Mouse (Mus musculus): ENCODE data around the gene Gzmf.
"Not testable (repeated sequence)": the region's sequence is repeated elsewhere in the genome, so short reads cannot be mapped to it uniquely, and the experiment has no call there.

Gzmf gene

DNA sequence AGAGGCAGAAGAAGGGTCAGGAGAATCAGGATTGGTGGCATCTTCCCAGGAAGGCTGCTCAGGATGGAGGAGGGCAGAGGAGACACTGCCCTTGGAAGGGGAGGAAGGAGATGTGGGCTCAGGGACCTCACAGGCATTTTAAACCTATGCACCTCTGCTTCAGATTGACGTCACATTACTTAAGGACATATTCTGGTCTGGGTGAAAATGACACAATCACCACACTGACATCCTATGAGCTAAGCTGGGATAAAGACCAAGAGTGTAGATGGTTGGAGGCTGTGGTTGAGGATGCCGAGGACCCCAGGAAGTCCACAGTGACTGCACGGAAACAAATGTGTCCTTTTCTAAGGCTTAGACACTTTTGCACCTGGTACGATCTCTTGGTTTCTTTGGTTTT lies at the start of gene Gzmf:
Gene Gzmf, minus strand, starts transcription at position 101 of the 400 bp plus-strand sequence.
- no peak for DNase-seq

DNA sequence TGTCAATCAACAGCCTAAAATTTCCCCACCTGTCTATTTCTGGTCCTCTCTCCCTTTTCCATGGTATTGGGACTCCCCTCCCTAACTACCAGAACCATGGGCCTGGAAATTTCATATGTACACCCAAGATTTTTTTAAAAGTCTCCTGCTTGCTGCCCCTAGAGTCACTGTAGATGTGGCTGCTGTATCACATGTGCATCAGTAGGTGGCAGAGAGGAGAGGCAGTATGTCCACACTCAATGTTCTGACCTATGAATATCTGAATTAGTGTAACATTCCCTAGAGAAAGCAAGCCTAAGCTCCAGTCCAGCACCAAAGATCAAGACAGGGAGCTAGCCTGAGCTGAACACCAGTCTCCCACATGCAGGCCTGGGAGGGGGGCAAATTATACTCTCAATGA lies 29.2 kb upstream of the Gzmf start:
- no peak for DNase-seq

DNA sequence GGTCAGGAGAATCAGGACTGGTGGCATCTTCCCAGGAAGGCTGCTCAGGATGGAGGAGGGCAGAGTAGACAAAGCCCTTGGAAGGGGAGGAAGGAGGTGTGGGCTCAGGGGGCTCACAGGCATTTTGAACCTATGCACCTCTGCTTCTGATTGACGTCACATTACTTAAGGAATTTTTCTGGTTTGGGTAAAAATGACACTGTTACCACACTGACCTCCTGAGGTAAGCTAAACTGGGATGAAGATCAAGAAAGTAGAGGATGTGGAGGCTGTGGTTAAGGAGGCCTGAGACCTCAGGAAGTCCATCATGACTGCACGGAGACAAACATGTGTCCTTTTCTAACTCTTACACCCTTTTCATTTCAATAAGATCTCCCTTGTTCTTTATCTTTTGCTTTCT lies 23.3 kb upstream of the Gzmf start, which contains the start of gene Gzmc:
Gene Gzmc, minus strand, starts transcription at position 101 of the 400 bp plus-strand sequence.
- no peak for DNase-seq

DNA sequence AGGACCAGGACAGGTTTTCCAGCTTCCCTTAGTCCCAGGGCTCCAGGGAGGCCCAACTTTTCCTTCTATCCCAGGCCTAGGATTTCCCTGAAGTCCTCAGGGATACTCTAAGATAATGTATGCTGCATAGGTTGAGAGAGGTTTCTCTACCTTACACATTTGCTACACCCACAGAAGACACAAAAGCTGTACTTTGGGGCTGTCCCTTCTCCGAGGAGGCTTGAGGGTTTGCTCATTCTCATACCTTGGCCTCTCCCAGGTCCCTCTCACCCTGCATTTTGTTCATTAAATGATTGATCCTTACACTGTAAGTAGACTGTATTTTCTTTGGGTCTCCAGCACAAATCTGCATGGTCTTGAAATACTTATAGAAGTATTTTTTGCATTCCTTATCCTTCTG lies 5.6 kb downstream of the Gzmf start:
- DNase-seq = no peak

DNA sequence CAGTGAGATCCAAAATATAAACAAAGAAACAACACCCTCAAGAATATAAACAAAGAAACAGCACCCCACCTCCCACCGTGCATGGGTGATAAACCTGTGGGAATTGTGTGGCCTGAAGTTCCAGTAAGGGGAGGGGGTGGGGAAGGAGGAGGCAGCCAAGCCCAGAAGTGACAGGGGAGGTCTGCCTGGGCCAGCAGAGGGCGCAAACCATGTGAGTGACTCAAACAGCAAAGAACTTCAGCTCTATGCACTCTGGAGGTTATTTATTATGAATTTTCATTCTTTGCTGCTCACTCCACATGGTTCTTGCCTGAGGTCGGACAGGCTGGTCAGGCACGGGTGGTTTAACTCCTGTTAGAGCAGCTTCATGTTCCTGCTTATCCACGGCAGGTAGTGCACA lies 6.2 kb downstream of the Gzmf start:
- peak in 1 of 2 experiments; percentile 50 for DNase-seq

DNA sequence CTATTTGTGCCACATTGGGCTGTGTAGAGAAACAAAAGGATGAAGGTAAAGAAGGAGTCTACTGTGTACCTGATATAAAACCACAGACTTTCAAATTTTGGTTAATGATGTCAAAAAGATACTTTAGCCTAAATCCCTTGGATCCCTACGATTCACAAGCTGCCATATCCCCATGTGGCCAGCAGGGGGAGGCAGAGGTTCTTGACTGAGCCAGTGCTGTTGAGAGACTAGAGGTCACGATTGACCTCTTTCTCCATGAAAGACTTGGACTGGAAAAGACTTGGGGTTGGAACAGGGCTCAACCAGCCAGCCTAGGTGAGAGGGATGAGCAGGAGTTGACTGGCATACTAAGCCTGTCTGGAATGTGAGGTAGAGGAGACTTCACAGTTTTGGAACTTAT lies 7.2 kb downstream of the Gzmf start:
- DNase-seq = peak; percentile 70 to 77

DNA sequence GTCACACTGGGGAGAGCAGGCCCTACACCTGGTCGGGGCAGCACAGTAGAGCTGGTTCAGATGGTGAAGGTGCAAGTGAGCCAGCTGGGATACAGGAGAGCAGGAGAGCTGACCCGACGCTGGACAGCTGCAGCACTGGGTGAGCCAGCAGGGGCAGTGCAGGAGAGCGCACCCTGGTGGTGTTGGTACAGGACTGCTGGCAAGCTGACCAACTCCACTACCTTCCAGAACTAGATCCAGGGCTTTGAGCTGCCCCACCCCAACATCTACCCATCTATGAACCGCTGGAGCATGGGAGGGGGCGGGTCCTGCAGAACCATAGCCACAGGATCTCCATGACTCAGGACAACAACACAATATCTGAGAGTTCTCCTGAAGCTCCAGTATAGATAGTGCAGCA lies 24.3 kb downstream of the Gzmf start:
- DNase-seq = no peak

DNA sequence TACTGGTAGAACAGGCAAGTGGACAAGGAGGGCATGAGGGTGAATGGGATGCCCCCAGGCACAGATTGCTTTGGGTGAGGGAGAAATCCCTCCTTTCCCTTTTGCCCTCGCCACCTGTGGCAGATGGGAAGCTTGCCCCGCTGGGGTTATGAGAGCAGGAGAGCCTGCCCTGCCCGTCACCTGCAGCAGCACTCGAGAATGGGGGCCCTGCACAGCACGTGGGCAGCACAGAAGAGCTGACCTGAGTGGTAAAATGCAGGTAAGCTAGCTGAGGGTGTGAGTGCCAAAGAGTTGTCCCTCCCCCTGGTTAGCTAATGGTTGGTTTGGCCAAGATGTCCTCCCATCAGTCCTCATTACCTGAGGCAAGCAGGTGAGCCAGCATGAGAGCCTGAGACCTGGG lies 24.7 kb downstream of the Gzmf start:
- no peak for DNase-seq

DNA sequence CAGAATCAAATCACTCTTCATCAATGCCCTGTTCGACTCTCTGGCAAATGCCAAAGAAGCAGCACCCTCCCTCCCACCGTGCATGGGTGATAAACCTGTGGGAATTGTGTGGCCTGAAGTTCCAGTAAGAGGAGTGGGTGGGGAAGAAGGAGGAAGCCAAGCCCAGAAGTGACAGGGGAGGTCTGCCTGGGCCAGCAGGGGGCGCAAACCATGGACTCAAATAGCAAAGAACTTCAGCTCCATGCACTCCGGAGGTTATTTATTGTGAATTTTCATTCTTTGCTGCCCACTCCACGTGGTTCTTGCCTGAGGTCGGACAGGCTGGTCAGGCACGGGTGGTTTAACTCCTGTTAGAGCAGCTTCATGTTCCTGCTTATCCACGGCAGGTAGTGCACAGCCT lies 33.6 kb downstream of the Gzmf start:
- DNase-seq = peak; percentile 39 to 62

DNA sequence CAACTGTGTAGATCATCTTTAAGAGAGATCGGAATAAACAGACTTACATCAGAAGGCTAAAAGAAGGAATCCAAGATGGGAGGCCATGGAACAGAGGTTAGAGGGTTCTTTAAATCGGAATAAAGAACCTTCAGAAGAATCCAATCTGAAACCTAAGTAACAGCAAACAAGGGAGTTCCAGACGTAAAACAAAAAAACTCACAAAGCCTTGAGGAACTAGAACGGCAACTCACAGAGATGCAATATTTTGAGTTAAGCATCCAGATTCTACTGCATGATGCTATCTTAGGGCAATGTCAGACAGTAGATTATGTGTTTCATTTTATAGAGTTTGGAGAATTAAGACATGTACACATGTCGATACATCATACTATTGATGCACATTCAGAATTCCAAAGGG lies 36.7 kb downstream of the Gzmf start, which contains the start of gene Gzmn:
Gene Gzmn, minus strand, starts transcription at position 101 of the 400 bp plus-strand sequence.
- DNase-seq = no peak

DNA sequence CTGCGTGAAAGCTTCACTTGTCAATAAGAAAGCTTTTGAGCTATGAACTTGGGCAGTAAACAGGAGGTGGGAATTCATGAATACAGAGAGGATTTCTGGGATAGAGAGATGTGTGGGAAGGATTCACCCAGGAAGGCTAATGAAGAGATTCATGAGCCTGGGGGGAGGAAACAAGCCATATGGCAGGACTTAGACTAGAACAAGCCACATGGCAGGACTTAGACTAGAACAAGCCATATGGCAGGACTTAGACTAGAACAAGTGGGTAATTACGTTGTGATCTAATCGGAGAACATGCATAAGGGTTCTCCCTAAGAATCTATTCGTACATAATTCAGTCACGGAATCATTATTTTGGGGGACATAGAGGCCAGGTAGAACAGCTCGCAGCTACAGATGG lies 37.8 kb downstream of the Gzmf start:
- DNase-seq = no peak

DNA sequence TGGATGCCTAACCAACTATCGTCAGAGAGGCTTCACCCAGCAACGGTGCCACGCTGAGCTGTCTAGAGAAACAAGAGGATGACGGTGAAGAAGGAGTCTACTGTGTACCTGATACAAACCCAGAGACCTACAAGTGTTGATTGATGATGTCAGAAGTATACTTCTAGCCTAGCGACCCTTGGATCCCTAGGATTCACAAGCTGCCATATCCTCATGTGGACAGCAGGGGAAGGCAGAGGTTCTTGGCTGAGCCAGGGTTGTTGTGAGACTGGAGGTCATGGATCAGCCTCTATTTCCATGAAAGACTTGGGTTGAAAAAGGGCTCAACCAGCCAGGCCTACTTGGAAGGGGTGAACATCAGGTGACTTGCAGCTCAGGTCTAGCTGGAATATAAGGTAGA lies 38.5 kb downstream of the Gzmf start:
- no peak for DNase-seq

DNA sequence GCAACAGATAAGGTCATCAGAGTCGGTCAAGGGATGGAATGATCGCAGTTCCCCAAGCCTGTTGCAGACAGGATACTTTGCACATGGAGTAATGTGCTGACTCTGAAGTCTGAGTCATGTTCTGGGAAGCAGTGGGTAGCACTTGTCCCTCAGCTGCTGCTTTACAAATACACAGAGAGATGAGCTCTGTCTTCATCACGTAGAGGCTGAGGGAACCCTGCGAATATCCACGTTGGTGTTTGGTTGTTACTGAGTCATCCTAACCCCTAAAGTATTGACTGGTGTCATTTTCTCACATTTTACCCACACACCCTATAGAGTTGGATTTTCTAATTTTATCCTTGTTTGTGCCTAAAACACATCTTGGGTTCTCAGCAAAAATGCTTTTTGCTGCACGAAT lies 43.2 kb downstream of the Gzmf start:
- no peak for DNase-seq

DNA sequence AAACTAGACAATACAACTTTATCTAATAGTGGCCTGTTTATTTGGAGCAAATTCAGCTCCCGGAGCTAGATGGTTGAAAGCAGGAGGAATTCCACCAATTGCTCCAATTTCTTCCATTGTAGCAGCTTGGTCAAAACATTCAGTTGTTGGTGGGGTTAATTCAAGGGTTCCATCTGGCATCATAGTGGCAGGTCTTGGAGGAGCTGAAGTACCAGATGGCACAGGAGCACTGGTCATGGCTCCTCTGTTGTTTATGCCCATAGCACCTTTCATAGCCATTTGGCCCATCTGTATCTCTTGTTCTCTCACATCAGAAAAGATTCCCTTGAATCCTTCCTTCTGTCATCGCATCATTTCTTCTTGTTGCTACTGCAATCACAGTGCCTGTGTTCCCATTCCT lies 49.1 kb downstream of the Gzmf start:
- no peak for DNase-seq

DNA sequence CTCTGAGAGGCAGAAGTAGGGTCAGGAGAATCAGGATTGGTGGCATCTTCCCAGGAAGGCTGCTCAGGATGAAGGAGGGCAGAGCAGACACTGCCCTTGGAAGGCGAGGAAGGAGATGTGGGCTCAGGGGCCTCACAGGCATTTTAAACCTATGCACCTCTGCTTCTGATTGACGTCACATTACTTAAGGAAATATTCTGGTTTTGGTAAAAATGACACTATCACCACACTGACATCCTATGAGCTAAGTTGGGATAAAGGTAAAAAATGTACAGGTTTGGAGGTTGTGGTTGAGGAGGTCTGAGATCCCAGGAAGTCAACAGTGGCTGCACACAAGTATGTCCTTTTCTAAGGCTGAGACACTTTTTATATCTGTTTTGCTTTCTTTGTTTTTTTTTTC lies 51.7 kb downstream of the Gzmf start, which contains the start of gene Gzmg:
Gene Gzmg, minus strand, starts transcription at position 101 of the 400 bp plus-strand sequence.
- not testable (repeated sequence) for DNase-seq

DNA sequence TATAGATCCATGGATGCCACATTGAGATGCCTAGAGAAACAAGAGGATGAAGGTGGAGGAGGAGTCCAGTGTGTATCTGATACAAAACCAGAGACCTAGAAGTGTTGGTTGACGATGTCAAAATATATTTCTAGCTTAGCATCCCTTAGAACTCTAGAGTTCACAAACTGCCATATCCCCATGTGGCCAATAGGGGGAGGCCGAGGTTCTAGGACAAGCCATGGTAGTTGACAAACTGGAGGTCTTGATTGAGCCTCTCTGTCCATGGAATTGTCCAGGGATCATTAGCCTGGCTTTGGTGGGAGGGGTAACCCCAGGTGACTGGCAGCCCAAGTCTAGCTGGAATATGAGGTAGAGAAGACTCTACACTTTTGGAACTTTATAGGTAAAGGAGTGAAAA lies 55.9 kb downstream of the Gzmf start:
- DNase-seq = no peak
